Mouse (Mus musculus): ENCODE results near the gene Kif5c. TPM values are rescaled to one million over a fixed set of nuclear protein-coding genes. Genes with fewer than 3 reads are reported as not detected.

Gene Kif5c
- total and polyA plus RNA-seq, 2 experiments from 2014 or later = 163 to 408 TPM

- DNase-seq (no peak), ATAC-seq (no peak)
- H3K4me2 ChIP-seq (ENCODE audit: low read depth) = no peak overlapping the region
- no peak overlapping the region for H3K4me3 ChIP-seq (ENCODE audit: low read depth, low read length)
- no peaks in the 10 kb centered on the region for H3K36me3 ChIP-seq (ENCODE audit: insufficient read depth)
- H3K4me1 ChIP-seq (ENCODE audit: insufficient read depth) = no peaks in the 10 kb centered on the region
- H3K9ac ChIP-seq = no peak overlapping the region
- no peaks in the 10 kb centered on the region for H3K9me3 ChIP-seq (ENCODE audit: low read length)
- no peak overlapping the region for H3K27ac ChIP-seq (ENCODE audit: low read depth, low read length)
- TF ChIP-seq CTCF (IDR thresholded peaks at IDR 0.05; ENCODE audit: low read depth) = no peak
- 85% methylated on average over 1 of the region's 1 CpGs for WGBS
- no peaks in the 10 kb centered on the region for H3K27me3 ChIP-seq (ENCODE audit: insufficient read depth, low read length)
Observed at GRCm38 (mm10) chr2:49822312-49822711, 203.2 kb downstream of the Kif5c start.

Other genes with a start within 250 kb of the Kif5c start
- gene Epc2, start 167.8 kb upstream of the Kif5c start, total RNA-seq (2014; rRNA removed) = 47.7 and 80.4 TPM in 2 replicates
- gene Epc2, start 167.8 kb upstream of the Kif5c start, polyA plus RNA-seq (2015; fragmentation: Nextera tagmentation; extraction: Ambion mirVana) = 8.0 and 9.2 TPM in 2 replicates
- 18.6 and 23.3 TPM in 2 replicates for gene Lypd6b, start 168.4 kb downstream of the Kif5c start, total RNA-seq (2014; rRNA removed)
- gene Lypd6b, start 168.4 kb downstream of the Kif5c start, polyA plus RNA-seq (2015; fragmentation: Nextera tagmentation; extraction: Ambion mirVana) = 18.0 and 22.2 TPM in 2 replicates

Data from forebrain, postnatal 0 days (tissue).